Mouse (Mus musculus) retina, postnatal 1 day (tissue): ENCODE data around the gene Msln.

Experiments
- DNase-seq: peaks from one replicate; pipeline ENCODE4 v3.0.0-alpha.2; 2012

The Msln gene

GRCm38 (mm10) chr17:25721476-25721875 is 32.7 kb downstream of the Msln start:
- peak; percentile 75 for DNase-seq

- DNase-seq, result no peak
Observed at GRCm38 (mm10) chr17:25717691-25718090, 36.5 kb downstream of the Msln start.

GRCm38 (mm10) chr17:25716711-25717637 is 37.2 kb downstream of the Msln start, which contains the start of gene Gng13:
Gene Gng13 (plus strand): TSS chr17:25717171.
- peak; percentile 46 for DNase-seq

DNA sequence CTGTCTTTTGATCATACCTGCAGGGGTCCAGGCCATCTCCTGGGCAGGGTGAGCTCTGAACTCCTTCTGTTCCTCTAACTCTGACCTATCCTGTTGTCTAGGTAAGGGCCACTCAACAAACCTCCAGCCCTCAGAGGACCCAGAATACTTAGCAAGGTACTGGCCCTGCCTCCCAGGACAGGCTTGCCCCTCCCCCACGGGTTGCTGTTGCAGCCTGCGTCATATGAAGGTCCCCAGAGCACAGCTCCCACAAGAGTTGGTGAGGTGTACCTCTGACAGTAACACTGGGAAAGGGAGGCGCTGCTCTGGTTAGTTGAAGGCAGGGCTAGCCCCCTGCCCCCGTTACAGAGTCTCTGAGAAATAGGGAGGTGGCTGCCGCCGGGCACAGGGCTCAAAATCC is 38.0 kb downstream of the Msln start:
- peak; percentile 36 for DNase-seq

DNA sequence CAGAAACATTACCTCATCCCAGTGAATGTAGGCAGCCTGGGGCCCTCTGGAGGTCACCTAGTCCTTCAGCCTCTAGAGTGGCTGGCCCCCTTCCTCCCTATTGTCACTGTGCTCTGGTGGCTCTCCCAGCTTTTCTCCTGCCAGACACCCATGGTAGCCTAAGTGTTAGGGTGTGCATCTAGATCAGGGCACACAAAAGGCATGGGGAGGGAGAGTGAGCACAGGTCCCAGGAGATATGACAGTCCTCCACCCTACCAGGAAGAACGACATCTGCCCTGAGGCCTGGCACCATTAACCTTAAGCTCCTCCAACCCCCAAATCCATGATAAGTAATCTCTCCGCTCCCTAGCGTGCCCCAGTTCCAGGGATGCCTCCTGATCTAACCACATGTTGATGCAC is 38.6 kb downstream of the Msln start:
- peak; percentile 35 for DNase-seq

DNA sequence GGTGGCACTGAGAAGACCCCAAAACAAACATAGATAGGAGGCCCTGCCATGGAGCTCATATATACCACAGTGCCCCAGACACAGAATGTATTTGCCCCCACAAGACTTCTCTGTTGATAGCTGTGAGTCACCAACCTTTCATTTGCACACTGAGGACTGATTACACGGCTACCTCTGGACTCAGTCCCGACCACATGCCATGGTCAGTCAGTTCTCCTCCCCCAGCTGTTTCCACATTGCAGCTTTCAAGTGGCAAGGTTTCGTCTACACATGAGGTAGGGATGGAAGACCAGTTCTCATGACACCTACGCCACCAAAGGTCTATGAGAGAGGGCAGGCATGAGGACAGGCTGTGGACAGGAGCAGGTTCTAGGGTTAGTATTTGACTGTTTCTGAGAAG is 43.0 kb downstream of the Msln start:
- no peak for DNase-seq

- DNase-seq, result no peak
Observed at GRCm38 (mm10) chr17:25709994-25710393, 44.2 kb downstream of the Msln start.

DNA sequence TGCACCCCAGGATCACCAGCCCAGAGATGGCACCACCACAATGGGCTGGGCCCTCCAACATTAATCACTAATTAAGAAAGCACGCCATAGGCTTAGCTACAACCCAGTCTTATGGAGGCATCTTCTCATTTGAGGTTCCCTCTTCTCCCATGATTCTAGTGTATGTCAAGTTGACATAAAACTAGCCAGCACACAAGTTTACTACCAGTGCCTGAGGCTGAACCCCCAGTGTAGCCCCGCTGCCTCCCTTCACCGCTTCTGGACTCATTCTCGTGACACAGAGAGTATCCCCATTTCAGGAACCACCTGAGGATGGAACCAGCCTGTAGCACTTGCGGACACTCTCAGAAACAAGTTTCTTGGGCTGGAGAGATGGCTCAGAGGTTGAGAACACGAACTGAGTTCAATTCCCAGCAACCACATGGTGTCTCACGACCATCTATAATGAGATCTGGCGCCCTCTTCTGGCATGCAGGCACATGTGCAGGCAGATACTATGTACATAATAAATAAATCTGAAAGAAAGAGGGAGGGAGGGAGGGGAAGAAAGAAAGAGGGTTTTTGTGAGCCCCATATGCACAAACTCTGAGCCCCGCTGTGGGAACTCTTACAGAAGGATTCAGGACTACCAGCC is 53.2 kb downstream of the Msln start:
- DNase-seq, result peak; percentile 42
